Mouse (Mus musculus): ENCODE data around the gene Prss38. TPM values are rescaled to one million over a fixed set of nuclear protein-coding genes. Genes with fewer than 3 reads are reported as not detected.

Prss38 gene
- total and polyA plus RNA-seq, 2 experiments from 2014 or later, result 0.12 TPM; not detected in 1

DNA sequence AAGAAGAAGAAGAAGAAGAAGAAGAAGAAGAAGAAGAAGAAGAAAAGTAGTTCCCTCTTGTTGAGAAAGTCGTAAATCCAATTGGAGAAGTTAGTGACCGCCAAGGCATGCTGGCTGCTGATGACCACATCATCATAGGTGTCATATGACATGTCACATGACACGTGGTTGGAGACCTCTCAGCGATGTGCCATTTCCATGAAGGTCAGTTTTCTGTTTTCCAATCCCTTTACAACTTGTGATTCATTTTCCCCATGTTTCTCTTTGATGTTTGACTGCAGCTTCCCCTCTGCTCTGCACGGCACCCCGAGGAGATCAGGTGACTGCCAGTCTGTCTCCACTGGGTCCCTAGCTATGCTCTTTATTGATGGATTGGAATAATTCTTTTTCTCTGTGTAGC, 16.8 kb upstream of the Prss38 start:
- H3K4me1 ChIP-seq (ENCODE audit: insufficient read depth), result peaks cover 3% of the 10 kb centered on the region; the same call in 1 of the 2 replicates
- no peak overlapping the region for H3K4me2 ChIP-seq (ENCODE audit: low read depth)
- H3K4me3 ChIP-seq (ENCODE audit: low read depth, low read length), result no peak overlapping the region
- H3K9me3 ChIP-seq (ENCODE audit: low read length), result no peaks in the 10 kb centered on the region
- no peak for DNase-seq
- ATAC-seq, result no peak
- TF ChIP-seq CTCF (IDR thresholded peaks at IDR 0.05; ENCODE audit: low read depth), result no peak
- no peak overlapping the region for H3K9ac ChIP-seq
- H3K27me3 ChIP-seq (ENCODE audit: insufficient read depth, low read length), result no peaks in the 10 kb centered on the region
- H3K36me3 ChIP-seq (ENCODE audit: insufficient read depth), result no peaks in the 10 kb centered on the region
- no peak overlapping the region for H3K27ac ChIP-seq (ENCODE audit: low read depth, low read length)
- WGBS, result 72% methylated on average over 6 of the region's 6 CpGs

DNA sequence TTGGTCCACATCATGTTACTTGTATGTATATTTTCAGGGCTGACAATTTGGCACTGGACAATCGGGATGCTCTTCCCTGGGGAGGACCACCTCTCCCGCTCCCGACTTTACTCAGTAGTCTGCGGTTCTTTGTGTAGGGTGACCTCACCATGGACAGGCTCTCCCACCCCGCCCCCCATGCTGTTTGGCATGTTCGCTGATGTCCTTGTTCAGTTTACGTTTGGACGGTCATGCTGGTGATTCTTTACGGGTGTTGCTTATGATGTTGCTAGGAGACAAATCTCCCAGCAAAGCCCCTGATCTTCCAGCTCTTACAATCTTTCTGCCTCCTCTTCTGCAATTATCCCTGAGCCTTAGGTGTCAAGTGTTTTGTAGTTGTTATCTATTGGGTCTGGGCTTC, 15.0 kb upstream of the Prss38 start:
- no peak overlapping the region for H3K9ac ChIP-seq
- DNase-seq (no peak), ATAC-seq (no peak)
- no peak overlapping the region for H3K4me2 ChIP-seq (ENCODE audit: low read depth)
- TF ChIP-seq CTCF (IDR thresholded peaks at IDR 0.05; ENCODE audit: low read depth), result no peak
- no peak overlapping the region for H3K4me3 ChIP-seq (ENCODE audit: low read depth, low read length)
- H3K27ac ChIP-seq (ENCODE audit: low read depth, low read length), result no peak overlapping the region
- no peaks in the 10 kb centered on the region for H3K36me3 ChIP-seq (ENCODE audit: insufficient read depth)
- H3K4me1 ChIP-seq (ENCODE audit: insufficient read depth), result peaks cover 3% of the 10 kb centered on the region; the same call in 1 of the 2 replicates
- H3K27me3 ChIP-seq (ENCODE audit: insufficient read depth, low read length), result no peaks in the 10 kb centered on the region
- no peaks in the 10 kb centered on the region for H3K9me3 ChIP-seq (ENCODE audit: low read length)
- WGBS, result 63% methylated on average over 9 of the region's 9 CpGs

DNA sequence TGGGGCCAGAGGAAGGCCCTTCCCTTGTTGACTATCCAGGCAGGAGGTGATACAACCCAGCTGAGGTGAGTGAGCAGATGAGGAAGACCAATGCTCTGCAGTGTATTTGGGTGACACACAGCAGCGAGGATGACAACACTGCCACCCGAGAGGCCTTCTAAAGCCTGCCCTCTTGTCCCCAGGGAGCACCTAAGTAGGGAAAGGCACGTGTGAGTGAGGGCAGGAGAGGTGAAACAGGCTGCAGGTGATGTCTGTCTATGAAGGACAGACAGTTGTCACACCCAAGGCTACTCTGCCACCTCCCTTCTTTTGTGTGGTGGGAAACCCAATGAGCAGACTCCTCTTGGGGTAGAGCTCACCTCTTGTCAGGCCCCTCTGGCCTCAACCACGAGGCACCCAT, 14.2 kb upstream of the Prss38 start:
- Histone ChIP-seq H3K4me2 (ENCODE audit: low read depth) (no peak overlapping the region), H3K36me3 (ENCODE audit: insufficient read depth) (no peaks in the 10 kb centered on the region), H3K9ac (no peak overlapping the region), H3K9me3 (ENCODE audit: low read length) (no peaks in the 10 kb centered on the region), H3K27me3 (ENCODE audit: insufficient read depth, low read length) (no peaks in the 10 kb centered on the region), H3K27ac (ENCODE audit: low read depth, low read length) (no peak overlapping the region), H3K4me1 (ENCODE audit: insufficient read depth) (peaks cover 3% of the 10 kb centered on the region; the same call in 1 of the 2 replicates), H3K4me3 (ENCODE audit: low read depth, low read length) (no peak overlapping the region)
- 69% methylated on average over 4 of the region's 4 CpGs for WGBS
- no peak for TF ChIP-seq CTCF (IDR thresholded peaks at IDR 0.05; ENCODE audit: low read depth)
- DNase-seq (no peak), ATAC-seq (no peak)

DNA sequence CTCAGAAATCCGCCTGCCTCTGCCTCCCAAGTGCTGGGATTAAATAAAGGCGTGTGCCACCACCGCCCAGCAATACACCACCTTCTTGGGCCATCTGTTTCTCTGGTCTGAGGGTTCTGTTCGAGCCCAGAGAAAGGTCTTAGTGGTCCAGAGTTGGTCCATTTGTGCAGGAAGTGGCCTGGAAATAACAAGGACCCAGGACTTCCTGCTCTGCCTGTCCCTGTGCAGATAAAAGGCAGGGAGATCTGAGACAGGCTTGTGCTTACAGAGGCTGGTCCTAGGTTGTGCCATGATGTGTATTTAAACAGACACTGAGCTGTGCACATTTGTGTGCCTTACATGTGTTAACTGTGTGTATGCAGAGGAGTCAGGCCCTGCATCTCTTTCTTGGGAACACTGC, 13.3 kb upstream of the Prss38 start:
- WGBS, result 79% methylated on average over 4 of the region's 4 CpGs
- no peak for ATAC-seq
- no peak overlapping the region for H3K4me3 ChIP-seq (ENCODE audit: low read depth, low read length)

DNA sequence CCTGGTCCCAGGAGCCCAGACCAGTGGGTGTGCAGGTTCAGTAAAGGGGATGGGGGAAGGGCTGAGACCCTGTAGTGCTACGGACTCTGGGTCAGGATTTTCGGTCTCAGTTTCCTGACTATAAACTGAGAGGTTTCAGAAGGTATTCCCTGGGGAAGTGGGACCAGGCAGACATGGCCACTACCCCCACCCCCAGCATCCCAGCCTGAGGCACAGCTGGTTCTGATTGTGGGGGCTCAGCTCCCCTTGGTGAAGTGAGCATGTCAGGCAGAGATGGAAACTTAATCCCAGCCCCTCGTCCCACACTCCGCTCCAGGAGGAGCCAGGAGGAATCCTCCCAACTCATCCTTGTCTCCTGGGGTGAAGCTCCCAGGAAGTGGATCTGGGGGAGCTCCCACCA, 12.0 kb upstream of the Prss38 start:
- no peak overlapping the region for H3K4me3 ChIP-seq (ENCODE audit: low read depth, low read length)
- no peak for TF ChIP-seq CTCF (IDR thresholded peaks at IDR 0.05; ENCODE audit: low read depth)
- H3K27ac ChIP-seq (ENCODE audit: low read depth, low read length), result no peak overlapping the region
- no peaks in the 10 kb centered on the region for H3K4me1 ChIP-seq (ENCODE audit: insufficient read depth)
- no peak for DNase-seq
- no peak overlapping the region for H3K4me2 ChIP-seq (ENCODE audit: low read depth)
- no peaks in the 10 kb centered on the region for H3K36me3 ChIP-seq (ENCODE audit: insufficient read depth)
- H3K27me3 ChIP-seq (ENCODE audit: insufficient read depth, low read length), result no peaks in the 10 kb centered on the region
- 69% methylated on average over 4 of the region's 4 CpGs for WGBS
- ATAC-seq, result no peak
- no peaks in the 10 kb centered on the region for H3K9me3 ChIP-seq (ENCODE audit: low read length)
- H3K9ac ChIP-seq, result no peak overlapping the region

More for the DNA sequence above, 13.3 kb upstream of the Prss38 start:
- no peaks in the 10 kb centered on the region for H3K36me3 ChIP-seq (ENCODE audit: insufficient read depth)
- TF ChIP-seq CTCF (IDR thresholded peaks at IDR 0.05; ENCODE audit: low read depth), result no peak
- H3K9ac ChIP-seq, result no peak overlapping the region
- peaks cover 3% of the 10 kb centered on the region; the same call in 1 of the 2 replicates for H3K4me1 ChIP-seq (ENCODE audit: insufficient read depth)
- H3K27me3 ChIP-seq (ENCODE audit: insufficient read depth, low read length), result no peaks in the 10 kb centered on the region
- no peak for DNase-seq
- H3K27ac ChIP-seq (ENCODE audit: low read depth, low read length), result no peak overlapping the region
- H3K4me2 ChIP-seq (ENCODE audit: low read depth), result no peak overlapping the region
- H3K9me3 ChIP-seq (ENCODE audit: low read length), result no peaks in the 10 kb centered on the region

DNA sequence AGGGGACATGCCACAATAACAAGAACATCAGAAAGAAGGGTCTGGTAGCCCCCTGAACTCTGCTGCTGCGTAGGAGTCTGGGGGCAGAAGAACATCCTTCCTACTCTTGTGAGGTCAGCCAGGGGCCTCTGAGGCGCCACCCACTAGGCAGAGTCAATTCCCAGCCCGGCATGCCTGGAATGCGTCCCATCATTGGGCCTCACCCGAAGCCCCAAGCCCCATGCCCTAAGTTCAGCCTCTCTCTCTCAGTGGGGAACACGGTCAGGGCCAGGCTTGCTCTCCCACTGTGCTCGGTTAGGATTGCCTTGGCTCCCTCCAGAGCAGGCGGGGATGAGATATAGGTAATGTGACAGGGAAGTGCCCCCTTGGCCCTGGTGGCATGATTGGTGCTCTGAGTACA, 9.7 kb upstream of the Prss38 start:
- WGBS, result 22% methylated on average over 8 of the region's 8 CpGs
- no peak overlapping the region for H3K4me3 ChIP-seq (ENCODE audit: low read depth, low read length)
- no peak for TF ChIP-seq CTCF (IDR thresholded peaks at IDR 0.05; ENCODE audit: low read depth)
- no peaks in the 10 kb centered on the region for H3K4me1 ChIP-seq (ENCODE audit: insufficient read depth)
- H3K27me3 ChIP-seq (ENCODE audit: insufficient read depth, low read length), result no peaks in the 10 kb centered on the region
- ATAC-seq (no peak), DNase-seq (no peak)
- H3K36me3 ChIP-seq (ENCODE audit: insufficient read depth), result no peaks in the 10 kb centered on the region
- no peak overlapping the region for H3K27ac ChIP-seq (ENCODE audit: low read depth, low read length)
- no peaks in the 10 kb centered on the region for H3K9me3 ChIP-seq (ENCODE audit: low read length)
- no peak overlapping the region for H3K4me2 ChIP-seq (ENCODE audit: low read depth)
- H3K9ac ChIP-seq, result no peak overlapping the region

DNA sequence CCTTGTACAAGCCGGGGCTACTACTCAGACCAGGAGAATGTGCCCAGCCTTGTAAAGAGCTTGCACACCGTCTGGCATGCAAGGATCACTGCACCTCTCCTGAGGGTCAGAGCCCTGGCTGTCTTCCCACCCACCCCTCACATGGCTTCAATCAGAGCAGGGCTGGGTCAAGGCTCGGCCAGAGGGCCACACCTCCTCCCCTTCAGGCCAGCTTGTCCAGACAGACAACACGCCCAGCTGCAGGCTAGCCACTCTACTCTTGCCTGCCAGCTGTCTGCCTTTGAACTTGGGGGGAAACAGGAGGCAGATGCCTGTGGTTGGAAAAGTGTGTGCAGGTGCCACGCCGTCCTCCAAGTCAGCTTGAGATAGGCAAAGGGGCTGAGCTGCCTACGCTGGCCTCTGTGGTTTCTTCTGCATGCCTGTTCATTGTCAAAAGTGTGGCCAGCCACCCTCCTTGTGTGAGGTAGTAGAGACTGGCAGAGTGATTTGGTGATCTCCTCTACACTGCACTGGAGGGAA, 9.0 kb upstream of the Prss38 start:
- Histone ChIP-seq H3K27ac (ENCODE audit: low read depth, low read length) (no peak overlapping the region), H3K4me2 (ENCODE audit: low read depth) (no peak overlapping the region), H3K9ac (no peak overlapping the region), H3K4me3 (ENCODE audit: low read depth, low read length) (no peak overlapping the region), H3K36me3 (ENCODE audit: insufficient read depth) (no peaks in the 10 kb centered on the region), H3K9me3 (ENCODE audit: low read length) (no peaks in the 10 kb centered on the region), H3K4me1 (ENCODE audit: insufficient read depth) (no peaks in the 10 kb centered on the region), H3K27me3 (ENCODE audit: insufficient read depth, low read length) (no peaks in the 10 kb centered on the region)
- 63% methylated on average over 7 of the region's 7 CpGs for WGBS
- ATAC-seq, result no peak
- DNase-seq, result no peak
- TF ChIP-seq CTCF (IDR thresholded peaks at IDR 0.05; ENCODE audit: low read depth), result no peak

Measured in forebrain, postnatal 0 days (tissue).